8 mouse cellular contexts compared by ENCODE assay signal in the genomic region with DNA sequence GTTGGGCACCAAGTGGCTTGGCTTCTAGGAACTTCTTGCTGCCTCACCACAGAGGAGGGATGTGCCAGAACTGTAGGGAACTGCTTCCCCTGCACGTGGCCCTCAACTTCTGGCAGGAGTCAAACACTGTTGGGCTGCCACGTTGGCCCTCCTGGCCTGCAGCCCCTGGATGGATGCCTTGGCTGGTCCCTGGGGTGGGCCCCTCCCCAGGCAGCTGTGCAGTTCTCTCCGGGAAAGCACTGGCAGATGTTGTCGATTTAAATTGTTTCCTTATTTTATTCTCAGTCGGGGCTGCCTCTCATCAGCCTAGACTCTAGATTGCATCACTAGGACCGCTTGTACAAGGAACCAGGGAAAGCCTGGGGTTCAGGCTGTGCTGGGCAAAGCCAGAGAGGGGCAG. TPM values are rescaled to one million over a fixed set of nuclear protein-coding genes. Genes with fewer than 3 reads are reported as not detected.
DNase-seq lines count a peak whose midpoint lies in the region; ATAC-seq and TF ChIP-seq lines count a peak whose summit lies in the region.

No protein-coding gene starts in this region.

- H3K4me2 ChIP-seq in forebrain, embryonic 13.5 days: no peak overlapping the region
- H3K4me2 ChIP-seq in limb, embryonic 15.5 days: 0 out of 2 replicates have a peak overlapping the region, but pooled peaks have one; percentile 6
- no peak overlapping the region for H3K4me2 ChIP-seq in midbrain, postnatal 0 days (ENCODE audit: low read depth, low read length, poor library complexity, severe bottlenecking)
- H3K4me2 ChIP-seq in hindbrain, embryonic 16.5 days (ENCODE audit: low read length): no peak overlapping the region

- DNase-seq in forebrain, embryonic 10.5 days (ENCODE audit: extremely low spot score, low spot score): no peak
- DNase-seq in adipocyte (ENCODE audit: low spot score): peak; percentile 94
- DNase-seq in gastrocnemius, postnatal 4 days (ENCODE audit: low spot score in 2 of 2): peak; percentile 87
- no peak for DNase-seq in midbrain, postnatal 0 days (ENCODE audit: low spot score)
- DNase-seq in T-cell, adult 2 months (ENCODE audit: low spot score): no peak

- ATAC-seq in forebrain, embryonic 13.5 days: no peak
- ATAC-seq in limb, embryonic 15.5 days (ENCODE audit: insufficient number of reproducible peaks, low FRiP score, low TSS enrichment, low read depth): peak; percentile 89
- ATAC-seq in midbrain, postnatal 0 days (ENCODE audit: low FRiP score): no peak
- no peak for ATAC-seq in hindbrain, embryonic 16.5 days

- TF ChIP-seq CTCF in midbrain, postnatal 0 days (IDR thresholded peaks at IDR 0.05): no peak

- no peaks in the 10 kb centered on the region for H3K36me3 ChIP-seq in forebrain, embryonic 13.5 days (ENCODE audit: poor library complexity, severe bottlenecking)
- peaks cover 27% of the 10 kb centered on the region for H3K36me3 ChIP-seq in forebrain, embryonic 10.5 days (replicated peaks)
- peaks cover 4% of the 10 kb centered on the region; the same call in 1 of the 2 replicates for H3K36me3 ChIP-seq in limb, embryonic 15.5 days
- no peaks in the 10 kb centered on the region; the same call in 1 of the 2 replicates for H3K36me3 ChIP-seq in midbrain, postnatal 0 days (ENCODE audit: insufficient read depth, low read length)
- no peaks in the 10 kb centered on the region for H3K36me3 ChIP-seq in hindbrain, embryonic 16.5 days (ENCODE audit: control insufficient read depth, insufficient read depth, low read length)

- H3K9ac ChIP-seq in forebrain, embryonic 13.5 days: 0 out of 2 replicates have a peak overlapping the region, but pooled peaks have one; percentile 14
- no peak overlapping the region for H3K9ac ChIP-seq in limb, embryonic 15.5 days
- H3K9ac ChIP-seq in midbrain, postnatal 0 days (replicated peaks; ENCODE audit: low read length, poor library complexity, severe bottlenecking): no peak overlapping the region
- no peak overlapping the region for H3K9ac ChIP-seq in hindbrain, embryonic 16.5 days (ENCODE audit: low read depth, low read length)

- H3K4me3 ChIP-seq in forebrain, embryonic 13.5 days: no peak overlapping the region
- H3K4me3 ChIP-seq in forebrain, embryonic 10.5 days: no peak overlapping the region
- no peak overlapping the region for H3K4me3 ChIP-seq in limb, embryonic 15.5 days
- H3K4me3 ChIP-seq in midbrain, postnatal 0 days (ENCODE audit: low read depth, low read length): no peak overlapping the region
- no peak overlapping the region for H3K4me3 ChIP-seq in hindbrain, embryonic 16.5 days (ENCODE audit: low read length)

- no peaks in the 10 kb centered on the region for H3K27me3 ChIP-seq in forebrain, embryonic 13.5 days
- H3K27me3 ChIP-seq in forebrain, embryonic 10.5 days (ENCODE audit: poor library complexity, severe bottlenecking): no peaks in the 10 kb centered on the region
- no peaks in the 10 kb centered on the region for H3K27me3 ChIP-seq in limb, embryonic 15.5 days
- no peaks in the 10 kb centered on the region for H3K27me3 ChIP-seq in midbrain, postnatal 0 days (ENCODE audit: insufficient read depth, low read length)
- no peaks in the 10 kb centered on the region for H3K27me3 ChIP-seq in hindbrain, embryonic 16.5 days (replicated peaks; ENCODE audit: control insufficient read depth, insufficient read depth, low read length)

- no peaks in the 10 kb centered on the region for H3K4me1 ChIP-seq in forebrain, embryonic 13.5 days
- peaks cover 28% of the 10 kb centered on the region for H3K4me1 ChIP-seq in forebrain, embryonic 10.5 days
- H3K4me1 ChIP-seq in limb, embryonic 15.5 days: peaks cover 53% of the 10 kb centered on the region
- H3K4me1 ChIP-seq in midbrain, postnatal 0 days (ENCODE audit: insufficient read depth, low read length): no peaks in the 10 kb centered on the region
- peaks cover 5% of the 10 kb centered on the region; the same call in 1 of the 2 replicates for H3K4me1 ChIP-seq in hindbrain, embryonic 16.5 days (ENCODE audit: control insufficient read depth, insufficient read depth, low read depth, low read length)

- H3K27ac ChIP-seq in forebrain, embryonic 13.5 days: no peak overlapping the region
- H3K27ac ChIP-seq in forebrain, embryonic 10.5 days: no peak overlapping the region
- H3K27ac ChIP-seq in limb, embryonic 15.5 days: peak overlapping the region; percentile 90
- no peak overlapping the region for H3K27ac ChIP-seq in midbrain, postnatal 0 days (ENCODE audit: low read depth, low read length)
- H3K27ac ChIP-seq in hindbrain, embryonic 16.5 days (ENCODE audit: low read depth, low read length): no peak overlapping the region

- 85% methylated on average over 6 of the region's 6 CpGs for WGBS in forebrain, embryonic 13.5 days
- 69% methylated on average over 6 of the region's 6 CpGs for WGBS in forebrain, embryonic 10.5 days
- 23% methylated on average over 6 of the region's 6 CpGs for WGBS in limb, embryonic 15.5 days
- 73% methylated on average over 6 of the region's 6 CpGs for WGBS in midbrain, postnatal 0 days
- WGBS in hindbrain, embryonic 16.5 days: 56% methylated on average over 6 of the region's 6 CpGs

- H3K9me3 ChIP-seq in forebrain, embryonic 13.5 days (replicated peaks): no peaks in the 10 kb centered on the region
- H3K9me3 ChIP-seq in forebrain, embryonic 10.5 days: no peaks in the 10 kb centered on the region
- no peaks in the 10 kb centered on the region for H3K9me3 ChIP-seq in limb, embryonic 15.5 days
- no peaks in the 10 kb centered on the region for H3K9me3 ChIP-seq in midbrain, postnatal 0 days (ENCODE audit: low read length)
- no peaks in the 10 kb centered on the region for H3K9me3 ChIP-seq in hindbrain, embryonic 16.5 days (ENCODE audit: control insufficient read depth, low read length)

RNA-seq across cellular contexts. Expression of gene Fam102a, which starts 14.6 kb away (rescaled TPM):
- 4.5 and 5.2 TPM in 2 replicates for polyA plus RNA-seq in forebrain, embryonic 13.5 days (2015; fragmentation: Nextera tagmentation; extraction: Ambion mirVana)
- polyA plus RNA-seq in forebrain, embryonic 10.5 days (2016; fragmentation: Nextera tagmentation; extraction: Ambion mirVana): 7.3 and 7.8 TPM in 2 replicates
- total RNA-seq in gastrocnemius, postnatal 4 days (2021): 1 to 10 TPM; 7.5 to 8.2 TPM
- polyA plus RNA-seq in limb, embryonic 15.5 days (2015; fragmentation: Nextera tagmentation; extraction: Ambion mirVana): 14.7 and 17.3 TPM in 2 replicates
- total RNA-seq in midbrain, postnatal 0 days (2014; rRNA removed): 21.5 and 24.4 TPM in 2 replicates
- polyA plus RNA-seq in midbrain, postnatal 0 days (2015; fragmentation: Nextera tagmentation; extraction: Ambion mirVana): 6.8 and 7.2 TPM in 2 replicates
- polyA plus RNA-seq in hindbrain, embryonic 16.5 days (2015; fragmentation: Nextera tagmentation; extraction: Ambion mirVana): 7.3 and 7.9 TPM in 2 replicates

RNA-seq across cellular contexts. Expression of gene Dpm2, which starts 20.9 kb away (rescaled TPM):
- 127 and 129 TPM in 2 replicates for polyA plus RNA-seq in forebrain, embryonic 13.5 days (2015; fragmentation: Nextera tagmentation; extraction: Ambion mirVana)
- polyA plus RNA-seq in forebrain, embryonic 10.5 days (2016; fragmentation: Nextera tagmentation; extraction: Ambion mirVana): 104 and 105 TPM in 2 replicates
- total RNA-seq in gastrocnemius, postnatal 4 days (2021): 10 to 100 TPM; 36.4 to 41.9 TPM
- polyA plus RNA-seq in limb, embryonic 15.5 days (2015; fragmentation: Nextera tagmentation; extraction: Ambion mirVana): 114 and 117 TPM in 2 replicates
- total RNA-seq in midbrain, postnatal 0 days (2014; rRNA removed): 70.0 and 73.3 TPM in 2 replicates
- 135 and 143 TPM in 2 replicates for polyA plus RNA-seq in midbrain, postnatal 0 days (2015; fragmentation: Nextera tagmentation; extraction: Ambion mirVana)
- 142 and 150 TPM in 2 replicates for polyA plus RNA-seq in hindbrain, embryonic 16.5 days (2015; fragmentation: Nextera tagmentation; extraction: Ambion mirVana)

RNA-seq across cellular contexts. Expression of gene Pip5kl1, which starts 24.8 kb away (rescaled TPM):
- 1.7 and 3.4 TPM in 2 replicates for polyA plus RNA-seq in forebrain, embryonic 13.5 days (2015; fragmentation: Nextera tagmentation; extraction: Ambion mirVana)
- polyA plus RNA-seq in forebrain, embryonic 10.5 days (2016; fragmentation: Nextera tagmentation; extraction: Ambion mirVana): 1.8 TPM in 2 replicates
- not detected for total RNA-seq in gastrocnemius, postnatal 4 days (2021)
- 0.12 and 0.82 TPM in 2 replicates for polyA plus RNA-seq in limb, embryonic 15.5 days (2015; fragmentation: Nextera tagmentation; extraction: Ambion mirVana)
- 19.3 and 20.0 TPM in 2 replicates for total RNA-seq in midbrain, postnatal 0 days (2014; rRNA removed)
- 16.5 and 26.5 TPM in 2 replicates for polyA plus RNA-seq in midbrain, postnatal 0 days (2015; fragmentation: Nextera tagmentation; extraction: Ambion mirVana)
- 16.9 and 20.4 TPM in 2 replicates for polyA plus RNA-seq in hindbrain, embryonic 16.5 days (2015; fragmentation: Nextera tagmentation; extraction: Ambion mirVana)

RNA-seq across cellular contexts. Expression of gene 9430097D07Rik, which starts 25.7 kb away (rescaled TPM):
- 0.18 and 0.39 TPM in 2 replicates for polyA plus RNA-seq in forebrain, embryonic 13.5 days (2015; fragmentation: Nextera tagmentation; extraction: Ambion mirVana)
- polyA plus RNA-seq in forebrain, embryonic 10.5 days (2016; fragmentation: Nextera tagmentation; extraction: Ambion mirVana): 0.19 and 0.30 TPM in 2 replicates
- not detected for total RNA-seq in gastrocnemius, postnatal 4 days (2021)
- not detected in 2 replicates for polyA plus RNA-seq in limb, embryonic 15.5 days (2015; fragmentation: Nextera tagmentation; extraction: Ambion mirVana)
- total RNA-seq in midbrain, postnatal 0 days (2014; rRNA removed): 0.16 and 0.33 TPM in 2 replicates
- 0.69 and 0.82 TPM in 2 replicates for polyA plus RNA-seq in midbrain, postnatal 0 days (2015; fragmentation: Nextera tagmentation; extraction: Ambion mirVana)
- 0.72 and 1.6 TPM in 2 replicates for polyA plus RNA-seq in hindbrain, embryonic 16.5 days (2015; fragmentation: Nextera tagmentation; extraction: Ambion mirVana)

RNA-seq across cellular contexts. Expression of gene St6galnac4, which starts 37.1 kb away (rescaled TPM):
- polyA plus RNA-seq in forebrain, embryonic 13.5 days (2015; fragmentation: Nextera tagmentation; extraction: Ambion mirVana): 14.5 and 16.5 TPM in 2 replicates
- polyA plus RNA-seq in forebrain, embryonic 10.5 days (2016; fragmentation: Nextera tagmentation; extraction: Ambion mirVana): 15.7 and 17.6 TPM in 2 replicates
- 10 to 100 TPM; 48.8 to 55.1 TPM for total RNA-seq in gastrocnemius, postnatal 4 days (2021)
- 33.8 and 44.2 TPM in 2 replicates for polyA plus RNA-seq in limb, embryonic 15.5 days (2015; fragmentation: Nextera tagmentation; extraction: Ambion mirVana)
- 50.9 and 51.1 TPM in 2 replicates for total RNA-seq in midbrain, postnatal 0 days (2014; rRNA removed)
- 38.0 and 38.6 TPM in 2 replicates for polyA plus RNA-seq in midbrain, postnatal 0 days (2015; fragmentation: Nextera tagmentation; extraction: Ambion mirVana)
- polyA plus RNA-seq in hindbrain, embryonic 16.5 days (2015; fragmentation: Nextera tagmentation; extraction: Ambion mirVana): 49.6 and 54.3 TPM in 2 replicates

Comparison
In these comparisons a context has a peak if more than half of its experiments do, and no peak if none do; other contexts are left out.
1. DNase-seq: peak in adipocyte (single experiment) and gastrocnemius, postnatal 4 days (2 of 2); none in forebrain, embryonic 10.5 days (single experiment), midbrain, postnatal 0 days (single experiment) and T-cell, adult 2 months (single experiment).